Mouse (Mus musculus) intestine, embryonic 15.5 days (tissue): ENCODE results near the gene Gucy1b2. TPM values are rescaled to one million over a fixed set of nuclear protein-coding genes. Genes with fewer than 3 reads are reported as not detected.
A peak's percentile ranks its signal among the peaks of the same experiment; 100 is the strongest.

ENCODE experiments used
- ATAC-seq: fragments of 200-750 bp; cut with Nextera tagmentation; 2 replicates; pipeline ENCODE4 v1.8.0; 2017; ENCODE audit warnings: moderate TSS enrichment, moderate library complexity
- H3K27ac ChIP-seq: fragments of 300-500 bp; sonication (generic); 2 replicates; pipeline ENCODE4 v1.5.1; 2015; ENCODE audit warnings: mild to moderate bottlenecking, inconsistent platforms
- H3K27me3 ChIP-seq: fragments of 300-500 bp; sonication (generic); replicated peaks from 2 replicates; pipeline ENCODE4 v1.6.1; 2015; ENCODE audit warnings: inconsistent platforms
- H3K36me3 ChIP-seq: fragments of 300-500 bp; sonication (generic); 2 replicates; pipeline ENCODE4 v1.6.1; 2015; ENCODE audit warnings: inconsistent platforms
- H3K4me1 ChIP-seq: fragments of 300-500 bp; sonication (generic); replicated peaks from 2 replicates; pipeline ENCODE4 v1.6.1; 2015; ENCODE audit warnings: inconsistent platforms
- H3K4me2 ChIP-seq: fragments of 300-500 bp; sonication (generic); replicated peaks from 2 replicates; pipeline ENCODE4 v1.6.1; 2015; ENCODE audit warnings: mild to moderate bottlenecking, inconsistent platforms
- H3K4me3 ChIP-seq: fragments of 300-500 bp; sonication (generic); replicated peaks from 2 replicates; pipeline ENCODE4 v1.5.1; 2015; ENCODE audit warnings: inconsistent platforms
- H3K9ac ChIP-seq: fragments of 300-500 bp; sonication (generic); 2 replicates; pipeline ENCODE4 v1.6.1; 2015; ENCODE audit warnings: inconsistent platforms
- H3K9me3 ChIP-seq: fragments of 300-500 bp; sonication (generic); 2 replicates; pipeline ENCODE4 v1.6.1; 2016; ENCODE audit warnings: inconsistent platforms
- WGBS: fragments of 180-500 bp; shearing (Covaris S2); methylation state at CpG from one replicate; pipeline ENCODE4 v1.1.7; 2015; 5-methylcytosine and 5-hydroxymethylcytosine counted together
- polyA plus RNA-seq: library from polyadenylated mRNA; unstranded; fragments of >200 nt; fragmentation: Nextera tagmentation; extraction: Ambion mirVana; gene quantifications from 2 replicates; pipeline ENCODE4 v1.2.1, GENCODE M21; 2015

Gene Gucy1b2
- not detected in 2 replicates for polyA plus RNA-seq

DNA sequence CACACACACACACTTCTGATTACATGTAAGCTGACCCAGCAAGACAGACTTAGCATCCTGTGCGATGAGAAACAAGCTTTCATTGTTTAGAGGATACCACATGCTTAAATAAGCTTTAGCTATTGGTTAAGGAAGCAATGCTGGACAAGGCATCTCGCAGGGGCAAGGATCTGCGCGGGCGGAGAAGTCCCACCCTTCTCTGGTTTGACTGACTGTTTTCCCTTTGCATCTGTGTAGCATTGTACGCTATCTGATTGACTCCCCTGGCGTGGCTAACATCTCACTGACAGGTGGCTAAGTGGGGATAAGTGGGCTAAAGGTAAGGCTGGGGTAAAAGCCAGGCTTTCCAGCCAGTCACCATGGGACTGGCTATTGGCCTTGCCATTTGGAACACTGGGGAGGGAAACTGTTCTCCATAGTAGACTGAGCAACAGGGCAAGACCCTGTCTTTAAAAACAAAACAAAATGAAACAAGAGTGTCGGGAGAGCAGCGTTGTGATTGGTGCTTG, at the start of gene Gucy1b2:
Gene Gucy1b2 (minus strand): TSS at position 51 of the 509 bp plus-strand sequence.
- Histone ChIP-seq H3K4me3 (no peak within 1 kb of the TSS), H3K9ac (no peak within 1 kb of the TSS), H3K4me2 (no peak within 1 kb of the TSS), H3K4me1 (no peaks in the 10 kb centered on the region), H3K27ac (no peak within 1 kb of the TSS), H3K27me3 (no peaks in the 10 kb centered on the region), H3K9me3 (no peaks in the 10 kb centered on the region), H3K36me3 (no peaks in the 10 kb centered on the region)
- WGBS: 55% methylated on average over 9 of the region's 9 CpGs
- no peak for ATAC-seq

DNA sequence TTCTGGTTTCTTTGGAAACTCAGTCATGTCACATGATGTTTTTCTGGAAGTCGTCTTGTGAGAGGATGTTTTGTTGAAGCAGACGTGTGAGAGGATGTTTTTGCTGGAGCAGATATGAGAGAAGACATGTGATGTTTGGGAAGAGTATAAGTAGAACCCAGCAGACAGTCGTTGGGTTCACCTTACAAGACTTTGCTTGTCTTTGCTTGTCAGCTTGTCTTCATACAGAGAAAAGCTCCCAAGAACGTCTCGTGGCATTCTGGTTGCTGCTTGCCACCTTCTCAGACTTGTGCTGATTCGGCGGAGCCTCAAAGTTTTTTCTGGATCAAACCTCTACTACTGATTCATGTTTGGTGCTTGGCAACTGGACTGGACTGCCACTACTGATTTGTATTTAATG, 41.3 kb upstream of the Gucy1b2 start:
- no peak for ATAC-seq
- H3K9ac ChIP-seq: no peak overlapping the region
- H3K4me1 ChIP-seq: no peaks in the 10 kb centered on the region
- no peak overlapping the region for H3K4me2 ChIP-seq
- 68% methylated on average over 7 of the region's 7 CpGs for WGBS
- H3K27ac ChIP-seq: no peak overlapping the region
- H3K36me3 ChIP-seq: no peaks in the 10 kb centered on the region
- H3K4me3 ChIP-seq: no peak overlapping the region
- no peaks in the 10 kb centered on the region for H3K27me3 ChIP-seq
- no peaks in the 10 kb centered on the region for H3K9me3 ChIP-seq

DNA sequence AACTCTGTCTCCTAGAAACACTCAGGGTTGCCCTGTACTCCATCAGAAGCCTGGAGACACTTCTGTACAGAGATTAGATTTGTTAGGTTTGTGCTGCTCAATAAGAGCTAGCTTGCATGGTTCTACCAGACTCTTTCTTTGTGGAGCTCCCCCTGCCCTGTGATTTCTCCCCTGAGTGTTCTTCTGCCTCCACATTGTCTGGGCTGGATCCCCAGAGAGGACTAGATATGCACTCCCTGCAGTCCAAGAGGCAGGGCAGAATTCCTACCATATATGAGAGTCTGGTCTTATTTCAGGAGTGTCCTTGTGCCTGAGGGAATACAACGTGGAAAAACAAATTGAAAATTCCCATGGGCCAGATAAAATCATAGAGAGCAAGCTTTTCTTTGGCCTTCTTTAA, 40.4 kb upstream of the Gucy1b2 start:
- no peaks in the 10 kb centered on the region for H3K4me1 ChIP-seq
- H3K27ac ChIP-seq: no peak overlapping the region
- ATAC-seq: no peak
- H3K4me2 ChIP-seq: no peak overlapping the region
- WGBS: 53% methylated on average over 1 of the region's 1 CpGs
- no peaks in the 10 kb centered on the region for H3K36me3 ChIP-seq
- H3K9me3 ChIP-seq: no peaks in the 10 kb centered on the region
- H3K27me3 ChIP-seq: no peaks in the 10 kb centered on the region
- no peak overlapping the region for H3K4me3 ChIP-seq
- H3K9ac ChIP-seq: no peak overlapping the region

DNA sequence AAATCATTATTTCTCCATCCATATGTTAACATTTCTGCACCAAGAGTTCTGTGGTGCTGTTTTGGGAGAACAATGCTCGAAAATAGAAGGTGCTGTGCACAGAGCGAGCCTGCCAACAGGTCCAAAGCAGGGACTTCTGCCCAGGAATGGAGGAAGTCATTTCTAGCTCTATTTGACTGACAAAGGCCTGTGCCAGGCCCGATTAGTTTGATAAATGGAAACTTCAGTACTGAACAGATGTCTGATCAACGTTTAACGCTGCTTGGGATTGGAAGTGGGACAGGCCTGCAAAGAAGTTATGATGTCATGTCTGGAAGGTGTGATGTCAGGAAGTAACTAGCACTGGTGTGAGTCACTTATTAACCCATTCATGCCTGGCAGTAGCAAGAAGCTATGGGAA, 37.4 kb upstream of the Gucy1b2 start:
- no peaks in the 10 kb centered on the region for H3K27me3 ChIP-seq
- no peak for ATAC-seq
- no peaks in the 10 kb centered on the region for H3K36me3 ChIP-seq
- no peak overlapping the region for H3K27ac ChIP-seq
- no peak overlapping the region for H3K4me2 ChIP-seq
- 68% methylated on average over 5 of the region's 5 CpGs for WGBS
- H3K4me3 ChIP-seq: no peak overlapping the region
- no peaks in the 10 kb centered on the region for H3K9me3 ChIP-seq
- no peak overlapping the region for H3K9ac ChIP-seq
- no peaks in the 10 kb centered on the region for H3K4me1 ChIP-seq

DNA sequence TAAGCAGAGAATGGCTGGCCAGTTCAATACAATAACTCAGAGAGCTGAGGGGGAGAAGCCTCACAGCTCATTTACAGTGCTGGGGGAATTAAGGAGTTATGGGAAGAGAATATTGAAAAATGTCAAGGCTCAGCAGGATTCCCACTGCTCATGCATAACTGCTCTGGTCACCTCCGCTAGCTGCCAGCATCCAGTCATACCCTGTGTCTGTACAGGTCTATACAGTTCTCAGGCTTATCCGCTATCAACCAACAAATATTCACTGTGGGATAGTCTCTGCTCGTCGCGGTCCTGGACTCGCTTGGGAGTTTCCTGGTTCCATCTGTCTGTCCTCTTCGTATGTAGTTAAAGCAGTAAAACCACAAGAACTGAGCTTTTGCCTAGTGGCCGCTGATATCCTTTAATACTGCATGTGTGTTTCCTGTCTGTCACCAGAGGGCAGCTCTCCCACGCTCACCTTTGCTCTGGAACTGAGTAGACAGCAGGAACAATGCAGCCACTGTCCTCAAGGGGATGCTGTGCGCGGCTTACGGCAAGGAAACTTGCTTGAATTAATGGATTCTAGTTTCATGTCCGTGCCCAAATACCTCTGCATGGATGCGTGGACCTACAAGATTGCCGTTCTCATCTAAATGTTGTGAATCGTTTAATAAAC, 36.2 kb upstream of the Gucy1b2 start:
- ATAC-seq: peak; percentile 75
- no peak overlapping the region for H3K9ac ChIP-seq
- 34% methylated on average over 16 of the region's 16 CpGs for WGBS
- H3K36me3 ChIP-seq: no peaks in the 10 kb centered on the region
- no peak overlapping the region for H3K27ac ChIP-seq
- no peaks in the 10 kb centered on the region for H3K4me1 ChIP-seq
- no peaks in the 10 kb centered on the region for H3K9me3 ChIP-seq
- H3K4me2 ChIP-seq: no peak overlapping the region
- no peaks in the 10 kb centered on the region for H3K27me3 ChIP-seq
- no peak overlapping the region for H3K4me3 ChIP-seq

DNA sequence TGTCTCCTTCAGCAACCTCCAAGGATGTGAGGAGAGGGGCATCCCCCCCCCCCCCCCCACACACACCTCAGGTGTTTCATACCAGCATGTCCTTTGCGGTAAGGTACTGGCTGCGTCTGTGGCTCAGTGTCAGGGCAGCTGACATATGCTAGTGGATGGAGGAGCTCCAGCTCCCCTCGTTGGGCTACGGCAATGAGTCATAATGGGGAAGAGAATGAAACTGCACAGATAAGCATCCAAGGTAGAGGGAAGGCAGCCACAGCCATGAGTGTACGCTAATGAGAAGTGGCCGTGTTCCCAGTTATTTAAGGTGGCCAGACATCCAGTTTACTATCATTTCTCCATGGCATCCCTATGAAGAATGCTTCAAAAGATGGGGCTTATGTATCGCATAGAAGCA, 32.2 kb upstream of the Gucy1b2 start:
- Histone ChIP-seq H3K27ac (no peak overlapping the region), H3K27me3 (no peaks in the 10 kb centered on the region), H3K4me3 (no peak overlapping the region), H3K36me3 (no peaks in the 10 kb centered on the region), H3K4me1 (no peaks in the 10 kb centered on the region), H3K9ac (no peak overlapping the region), H3K4me2 (no peak overlapping the region), H3K9me3 (no peaks in the 10 kb centered on the region)
- no peak for ATAC-seq
- WGBS: 88% methylated on average over 7 of the region's 7 CpGs

DNA sequence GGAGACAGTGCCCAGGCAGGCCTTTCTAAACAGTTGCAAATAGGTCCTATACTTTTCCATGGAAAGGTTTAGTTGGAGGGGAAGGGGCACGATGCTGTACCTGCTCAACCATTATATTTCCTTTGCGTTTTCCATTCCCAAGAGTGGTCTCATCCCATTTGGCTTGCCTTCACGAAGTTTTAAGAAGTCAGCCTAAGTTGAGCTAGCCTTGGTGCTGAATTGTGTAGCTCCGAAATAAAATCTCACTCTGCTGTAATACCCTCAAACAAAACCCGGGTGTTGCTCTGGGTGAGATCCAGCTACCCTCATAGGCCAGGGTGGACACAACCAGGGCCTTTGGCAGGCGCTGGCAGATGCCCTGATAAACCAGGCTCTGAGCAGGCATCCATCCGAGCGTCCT, 25.3 kb upstream of the Gucy1b2 start:
- 40% methylated on average over 8 of the region's 8 CpGs for WGBS

DNA sequence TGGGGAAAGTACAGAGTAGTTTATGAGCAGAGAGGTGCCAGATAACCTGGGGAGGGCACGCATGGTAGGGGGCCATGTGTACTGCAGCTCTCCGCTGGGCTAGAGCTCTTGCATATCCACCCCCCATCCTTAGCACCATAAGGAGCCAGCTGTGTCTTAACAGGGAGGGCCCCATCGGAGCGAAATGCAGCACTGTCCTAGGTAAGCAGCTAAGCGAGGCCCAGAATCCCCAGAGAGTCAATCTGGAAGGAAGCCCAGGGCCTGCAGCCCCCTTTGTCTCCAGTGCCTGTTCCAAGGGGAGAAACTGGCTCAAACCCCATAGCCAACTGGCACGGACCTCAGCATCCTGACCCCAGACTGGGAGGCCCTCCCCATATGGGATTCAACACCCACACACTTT, 23.3 kb upstream of the Gucy1b2 start:
- ATAC-seq: no peak
- Histone ChIP-seq H3K27me3 (0 out of 2 replicates have a peak, but pooled peaks cover 4% of the 10 kb centered on the region), H3K27ac (no peak overlapping the region), H3K9ac (no peak overlapping the region), H3K36me3 (no peaks in the 10 kb centered on the region), H3K4me3 (no peak overlapping the region), H3K4me2 (no peak overlapping the region), H3K9me3 (no peaks in the 10 kb centered on the region), H3K4me1 (0 out of 2 replicates have a peak, but pooled peaks cover 3% of the 10 kb centered on the region)
- WGBS: 38% methylated on average over 6 of the region's 6 CpGs

More for the DNA sequence above, 25.3 kb upstream of the Gucy1b2 start:
- Histone ChIP-seq H3K4me2 (no peak overlapping the region), H3K9ac (no peak overlapping the region), H3K27me3 (0 out of 2 replicates have a peak, but pooled peaks cover 4% of the 10 kb centered on the region), H3K36me3 (no peaks in the 10 kb centered on the region), H3K9me3 (no peaks in the 10 kb centered on the region), H3K27ac (no peak overlapping the region), H3K4me3 (no peak overlapping the region), H3K4me1 (0 out of 2 replicates have a peak, but pooled peaks cover 3% of the 10 kb centered on the region)
- no peak for ATAC-seq

DNA sequence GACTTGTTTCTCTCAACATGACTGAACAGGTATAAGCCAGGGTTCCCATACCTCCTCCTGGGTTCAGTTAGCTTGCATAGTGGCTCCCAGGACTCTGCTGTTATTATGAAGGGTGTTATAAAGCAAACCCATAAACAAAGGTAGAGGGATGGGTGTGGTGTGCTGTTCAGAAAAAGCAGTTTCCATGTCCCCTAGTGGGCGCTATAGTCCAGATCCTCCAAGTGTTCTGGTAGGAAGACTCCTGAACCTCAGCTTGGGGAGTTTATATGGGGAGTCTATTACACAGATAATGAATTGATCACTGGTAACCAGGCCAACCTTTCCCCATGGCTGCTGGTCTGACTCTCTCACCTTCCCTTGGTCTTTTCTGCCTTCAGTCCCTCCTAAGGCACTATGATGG, 18.4 kb upstream of the Gucy1b2 start:
- H3K27me3 ChIP-seq: no peaks in the 10 kb centered on the region
- H3K4me1 ChIP-seq: 0 out of 2 replicates have a peak, but pooled peaks cover 2% of the 10 kb centered on the region
- H3K4me2 ChIP-seq: no peak overlapping the region
- no peak overlapping the region for H3K27ac ChIP-seq
- 58% methylated on average over 1 of the region's 1 CpGs for WGBS
- H3K9me3 ChIP-seq: no peaks in the 10 kb centered on the region
- no peaks in the 10 kb centered on the region for H3K36me3 ChIP-seq
- H3K9ac ChIP-seq: no peak overlapping the region
- no peak for ATAC-seq
- H3K4me3 ChIP-seq: no peak overlapping the region

DNA sequence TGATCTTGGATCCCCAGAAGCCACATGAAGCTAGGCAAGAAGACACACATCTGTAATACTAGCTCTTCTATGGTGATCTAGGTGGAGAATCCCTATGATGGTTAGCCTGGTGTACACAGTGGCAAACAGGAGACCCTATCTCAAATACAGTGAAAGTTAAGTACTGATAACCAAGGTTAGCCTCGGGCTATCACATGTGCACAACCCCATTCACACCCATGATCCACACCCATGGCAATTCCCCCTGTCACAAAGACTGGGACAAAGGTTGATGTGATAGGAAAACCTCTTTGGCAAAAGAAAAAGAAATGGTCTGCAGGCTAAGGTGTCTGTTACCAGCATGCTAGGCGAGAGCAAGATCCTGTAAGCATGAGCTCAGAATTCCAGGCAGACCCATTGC, 16.0 kb upstream of the Gucy1b2 start:
- no peak overlapping the region for H3K27ac ChIP-seq
- 57% methylated on average over 2 of the region's 2 CpGs for WGBS
- H3K36me3 ChIP-seq: no peaks in the 10 kb centered on the region
- no peak overlapping the region for H3K9ac ChIP-seq
- 0 out of 2 replicates have a peak, but pooled peaks have one; percentile 34 for ATAC-seq
- H3K9me3 ChIP-seq: no peaks in the 10 kb centered on the region
- H3K4me2 ChIP-seq: no peak overlapping the region
- no peaks in the 10 kb centered on the region for H3K27me3 ChIP-seq
- no peaks in the 10 kb centered on the region for H3K4me1 ChIP-seq
- no peak overlapping the region for H3K4me3 ChIP-seq

DNA sequence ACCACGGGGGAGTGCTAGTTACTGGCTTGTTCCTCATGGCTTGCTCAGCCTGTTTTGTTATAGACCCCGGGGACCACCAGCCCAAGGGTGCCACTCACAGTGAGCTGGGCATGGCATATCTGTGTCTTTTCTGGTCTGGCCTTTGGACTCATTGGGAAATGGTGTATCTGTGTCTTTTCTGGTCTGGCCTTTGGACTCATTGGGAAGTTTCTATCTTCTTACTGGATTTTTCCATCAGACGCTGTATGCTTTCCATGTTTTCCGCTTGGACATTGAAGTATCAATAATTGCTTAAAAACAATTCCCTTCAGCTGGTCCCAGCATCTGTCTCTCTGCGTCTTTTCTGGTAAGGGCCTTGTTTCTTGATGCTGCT, 12.7 kb upstream of the Gucy1b2 start:
- no peak overlapping the region for H3K27ac ChIP-seq
- no peak; the same call in 1 of the 2 replicates for ATAC-seq
- no peak overlapping the region for H3K9ac ChIP-seq
- H3K9me3 ChIP-seq: no peaks in the 10 kb centered on the region
- H3K4me2 ChIP-seq: no peak overlapping the region
- no peaks in the 10 kb centered on the region for H3K36me3 ChIP-seq
- H3K4me3 ChIP-seq: no peak overlapping the region
- H3K27me3 ChIP-seq: no peaks in the 10 kb centered on the region
- 87% methylated on average over 5 of the region's 5 CpGs for WGBS
- no peaks in the 10 kb centered on the region for H3K4me1 ChIP-seq

DNA sequence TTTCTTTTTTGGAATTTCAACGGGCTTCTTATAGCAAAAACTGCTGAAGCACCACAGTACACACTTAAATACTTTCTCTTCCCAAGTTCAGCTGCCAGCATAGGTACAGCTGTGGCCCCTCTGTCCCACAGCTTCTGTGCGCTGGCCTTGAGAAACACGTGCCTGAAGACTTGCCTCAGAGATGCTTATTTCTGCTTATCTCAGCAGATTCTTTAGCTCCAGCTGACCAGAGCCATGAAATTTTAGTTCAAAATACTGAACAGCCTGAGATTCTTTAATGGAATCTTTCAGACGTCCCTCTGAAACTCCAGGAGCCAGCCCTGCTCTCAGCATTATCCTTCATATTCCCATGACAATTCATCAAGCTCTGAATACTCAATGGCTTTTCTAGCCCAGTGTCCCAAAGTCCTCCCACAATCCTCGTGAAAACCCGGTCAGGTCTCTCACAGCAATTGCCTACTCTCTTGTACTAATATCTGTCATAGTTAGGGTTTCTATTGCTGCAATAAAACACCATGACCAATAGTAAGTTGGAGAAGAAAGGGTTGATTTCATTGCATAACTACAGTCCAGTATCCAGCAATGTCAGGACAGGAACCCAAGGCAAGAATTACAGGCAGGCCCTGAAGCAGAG, 12.1 kb upstream of the Gucy1b2 start:
- Histone ChIP-seq H3K36me3 (no peaks in the 10 kb centered on the region), H3K27me3 (no peaks in the 10 kb centered on the region), H3K9ac (no peak overlapping the region), H3K9me3 (no peaks in the 10 kb centered on the region), H3K27ac (no peak overlapping the region), H3K4me3 (no peak overlapping the region), H3K4me1 (no peaks in the 10 kb centered on the region), H3K4me2 (no peak overlapping the region)
- ATAC-seq: peak; percentile 45
- 54% methylated on average over 6 of the region's 6 CpGs for WGBS

DNA sequence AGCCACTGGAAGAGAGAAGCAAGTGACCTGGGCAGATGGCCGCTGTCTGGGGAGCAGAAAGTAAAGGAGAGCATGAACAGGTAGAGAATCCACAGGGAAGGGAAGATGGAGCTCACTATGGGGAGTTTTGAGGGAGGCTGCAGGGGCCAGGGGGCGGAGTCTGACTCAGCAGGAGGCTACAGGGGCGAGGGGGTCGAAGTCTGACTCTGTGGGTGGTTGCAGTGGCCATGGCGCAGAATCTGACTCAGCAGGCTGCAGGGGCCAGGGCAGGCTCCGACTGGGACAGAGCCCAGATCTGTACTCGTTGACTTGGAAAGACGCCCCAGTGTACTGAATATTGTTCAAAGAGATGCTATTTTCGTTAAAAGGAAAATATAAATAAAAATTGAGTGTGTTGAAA, 8.9 kb upstream of the Gucy1b2 start:
- peak overlapping the region; percentile 17; the same call in 1 of the 2 replicates for H3K4me2 ChIP-seq
- no peak; the same call in 1 of the 2 replicates for ATAC-seq

More for the DNA sequence above, 8.9 kb upstream of the Gucy1b2 start:
- Histone ChIP-seq H3K4me1 (no peaks in the 10 kb centered on the region), H3K9me3 (no peaks in the 10 kb centered on the region), H3K27ac (no peak overlapping the region), H3K36me3 (no peaks in the 10 kb centered on the region), H3K27me3 (no peaks in the 10 kb centered on the region), H3K9ac (no peak overlapping the region), H3K4me3 (no peak overlapping the region)
- 31% methylated on average over 9 of the region's 9 CpGs for WGBS
